Mouse (Mus musculus) stomach, postnatal 0 days (tissue): ENCODE data around the gene Pgm5.

Source experiments
- CTCF ChIP-seq: IDR thresholded peaks from 2 replicates; pipeline ENCODE4 v1.5.1; 2016; ENCODE audit warnings: antibody characterized with exemption, low read depth, mild to moderate bottlenecking, moderate library complexity
- EP300 ChIP-seq: optimal IDR thresholded peaks from 2 replicates; pipeline ENCODE3; 2016; ENCODE audit warnings: antibody characterized with exemption

DNA sequence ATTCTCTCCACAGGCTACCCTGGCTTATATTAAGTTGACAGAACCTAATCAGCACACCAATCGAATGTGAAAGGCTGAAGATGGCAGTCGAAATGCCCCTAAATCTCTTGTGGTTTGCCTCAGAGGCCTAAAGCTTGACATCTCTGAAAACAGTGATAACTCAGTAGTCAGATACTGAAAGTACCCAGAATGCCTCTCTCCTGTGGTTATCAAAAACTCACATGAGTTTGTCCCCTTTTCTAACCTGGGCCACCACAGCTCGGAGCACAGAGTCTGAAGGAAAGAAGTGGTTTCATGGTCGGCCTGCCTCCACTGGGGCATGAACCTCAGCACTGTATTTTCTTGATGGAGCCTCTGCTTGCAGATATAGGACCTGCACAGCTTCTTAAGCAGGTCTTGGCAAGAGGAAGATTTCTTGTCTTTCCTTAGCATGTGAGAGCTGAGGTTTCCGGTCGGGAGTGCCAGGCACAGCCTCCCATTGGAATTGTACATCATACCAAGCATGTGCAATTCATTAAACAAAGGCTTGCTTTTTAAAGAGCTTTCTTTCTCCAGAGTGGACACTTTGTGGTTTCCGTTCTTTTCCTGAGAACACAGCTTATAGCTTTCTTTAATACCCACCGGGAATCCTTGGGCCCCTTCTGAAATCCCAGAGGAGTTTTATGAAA, 215.4 kb downstream of the Pgm5 start:
- TF ChIP-seq CTCF: no peak
- TF ChIP-seq EP300: no peak
